Mouse (Mus musculus) granulocyte monocyte progenitor cell, adult 5-6 weeks (primary cell): ENCODE results near the gene Xlr4a. TPM values are rescaled to one million over a fixed set of nuclear protein-coding genes. Genes with fewer than 3 reads are reported as not detected.
A peak's percentile ranks its signal among the peaks of the same experiment; 100 is the strongest.
"Not testable (repeated sequence)": the region's sequence is repeated elsewhere in the genome, so short reads cannot be mapped to it uniquely, and the experiment has no call there.

ENCODE experiments used
- ATAC-seq: replicated peaks from 2 replicates; pipeline ENCODE4 v1.8.0; 2016; ENCODE audit warnings: mild to moderate bottlenecking, moderate TSS enrichment, inconsistent platforms; ENCODE audit not compliant: poor library complexity, severe bottlenecking
- total RNA-seq, 2 experiments: library from RNA; stranded (forward) in 1 of 2; stranded (reverse) in 1 of 2; fragments of 200-712, 200-1000 nt in 1 of 2; fragments of >200 nt in 1 of 2; fragmentation: Nextera tagmentation in 1 of 2; gene quantifications; 2 replicates each; pipeline ENCODE4 v1.2.3; 2014 to 2017

The Xlr4a gene
- 23.8 and 24.8 TPM in 2 replicates for total RNA-seq (2014; fragmentation: Nextera tagmentation)
- 10.9 and 14.2 TPM in 2 replicates for total RNA-seq (2017)

GRCm38 (mm10) chrX:73082267-73083055 is at the start of gene Xlr4a:
Xlr4a (minus strand) TSS chrX:73082478.
- ATAC-seq: 0 out of 2 replicates have a peak, but pooled peaks have one; percentile 14

- peak; percentile 97 for ATAC-seq
These were observed 40.9 kb upstream of the Xlr4a start for GRCm38 (mm10) chrX:73122859-73123829.

- ATAC-seq: not testable (repeated sequence)
These were observed 34.5 kb upstream of the Xlr4a start, which contains the start of gene Gm14685 for GRCm38 (mm10) chrX:73116747-73117146. Gm14685 (plus strand) TSS chrX:73117047.

- ATAC-seq: peak; percentile 25; the same call in 1 of the 2 replicates
These were observed 14.7 kb upstream of the Xlr4a start, which contains the start of gene Xlr3a for GRCm38 (mm10) chrX:73096941-73097508. Xlr3a (minus strand) TSS chrX:73097095.

GRCm38 (mm10) chrX:73066765-73067312 is 15.4 kb downstream of the Xlr4a start:
- not testable (repeated sequence) for ATAC-seq

GRCm38 (mm10) chrX:73064415-73064793 is 17.9 kb downstream of the Xlr4a start, which contains the start of gene Pnma3:
Pnma3 (plus strand) TSS chrX:73064787.
- no peak for ATAC-seq

- no peak for ATAC-seq
These were observed 18.5 kb downstream of the Xlr4a start for GRCm38 (mm10) chrX:73063512-73064414.

GRCm38 (mm10) chrX:73062323-73062722 is 20.0 kb downstream of the Xlr4a start:
- ATAC-seq: no peak

- ATAC-seq: no peak
These were observed 20.8 kb downstream of the Xlr4a start for GRCm38 (mm10) chrX:73061528-73061927.

- peak; percentile 100 for ATAC-seq
These were observed 28.3 kb downstream of the Xlr4a start for GRCm38 (mm10) chrX:73053860-73054563.

- ATAC-seq: no peak
These were observed 42.6 kb downstream of the Xlr4a start for GRCm38 (mm10) chrX:73039666-73040065.

- no peak for ATAC-seq
These were observed 43.4 kb downstream of the Xlr4a start for GRCm38 (mm10) chrX:73038831-73039230.

- no peak for ATAC-seq
These were observed 45.3 kb downstream of the Xlr4a start, which contains the start of gene Pnma5 for GRCm38 (mm10) chrX:73037003-73037402. Pnma5 (minus strand) TSS chrX:73037103.

Other genes with a start within 250 kb of the Xlr4a start
- 52.3 and 71.4 TPM in 2 replicates for gene Cetn2, start 164.1 kb downstream of the Xlr4a start, total RNA-seq (2014; fragmentation: Nextera tagmentation)
- gene Cetn2, start 164.1 kb downstream of the Xlr4a start, total RNA-seq (2017): 93.3 and 127 TPM in 2 replicates
- gene Nsdhl, start 163.9 kb downstream of the Xlr4a start, total RNA-seq (2014; fragmentation: Nextera tagmentation): 12.4 and 20.2 TPM in 2 replicates
- 15.2 and 17.9 TPM in 2 replicates for gene Nsdhl, start 163.9 kb downstream of the Xlr4a start, total RNA-seq (2017)
- gene Zfp185, start 95.1 kb downstream of the Xlr4a start, total RNA-seq (2014; fragmentation: Nextera tagmentation): not detected in 2 replicates
- gene Zfp185, start 95.1 kb downstream of the Xlr4a start, total RNA-seq (2017): not detected in 2 replicates
- gene Pnma5, start 45.4 kb downstream of the Xlr4a start, total RNA-seq (2014; fragmentation: Nextera tagmentation): not detected in 2 replicates
- not detected in 2 replicates for gene Pnma5, start 45.4 kb downstream of the Xlr4a start, total RNA-seq (2017)
- gene Pnma3, start 17.7 kb downstream of the Xlr4a start, total RNA-seq (2014; fragmentation: Nextera tagmentation): not detected in 2 replicates
- not detected in 2 replicates for gene Pnma3, start 17.7 kb downstream of the Xlr4a start, total RNA-seq (2017)
- gene Xlr3a, start 14.6 kb upstream of the Xlr4a start, total RNA-seq (2014; fragmentation: Nextera tagmentation): 1.8 and 8.5 TPM in 2 replicates
- gene Xlr3a, start 14.6 kb upstream of the Xlr4a start, total RNA-seq (2017): 4.2 and 6.0 TPM in 2 replicates
- not detected in 2 replicates for gene Gm14685, start 34.6 kb upstream of the Xlr4a start, total RNA-seq (2014; fragmentation: Nextera tagmentation)
- gene Gm14685, start 34.6 kb upstream of the Xlr4a start, total RNA-seq (2017): not detected in 2 replicates
- not detected in 2 replicates for gene Xlr5b, start 66.3 kb upstream of the Xlr4a start, total RNA-seq (2014; fragmentation: Nextera tagmentation)
- gene Xlr5b, start 66.3 kb upstream of the Xlr4a start, total RNA-seq (2017): not detected in 2 replicates
- gene DXBay18, start 67.0 kb upstream of the Xlr4a start, total RNA-seq (2014; fragmentation: Nextera tagmentation): not detected in 2 replicates
- not detected in 2 replicates for gene DXBay18, start 67.0 kb upstream of the Xlr4a start, total RNA-seq (2017)
- gene Spin2d, start 94.5 kb upstream of the Xlr4a start, total RNA-seq (2014; fragmentation: Nextera tagmentation): not detected in 2 replicates
- gene Spin2d, start 94.5 kb upstream of the Xlr4a start, total RNA-seq (2017): 1.6 TPM in 1 of 2 replicates, not detected in the other
- 1.3 and 16.8 TPM in 2 replicates for gene Xlr3b, start 109.7 kb upstream of the Xlr4a start, total RNA-seq (2014; fragmentation: Nextera tagmentation)
- 7.8 and 7.9 TPM in 2 replicates for gene Xlr3b, start 109.7 kb upstream of the Xlr4a start, total RNA-seq (2017)
- gene Xlr4b, start 131.9 kb upstream of the Xlr4a start, total RNA-seq (2014; fragmentation: Nextera tagmentation): 17.1 and 17.2 TPM in 2 replicates
- gene Xlr4b, start 131.9 kb upstream of the Xlr4a start, total RNA-seq (2017): 13.2 and 15.7 TPM in 2 replicates
- 2.3 and 5.9 TPM in 2 replicates for gene F8a, start 145.8 kb upstream of the Xlr4a start, total RNA-seq (2014; fragmentation: Nextera tagmentation)
- gene F8a, start 145.8 kb upstream of the Xlr4a start, total RNA-seq (2017): 3.9 and 4.2 TPM in 2 replicates
- gene Xlr4c, start 160.7 kb upstream of the Xlr4a start, total RNA-seq (2014; fragmentation: Nextera tagmentation): 2.9 and 13.5 TPM in 2 replicates
- gene Xlr4c, start 160.7 kb upstream of the Xlr4a start, total RNA-seq (2017): 5.9 and 8.6 TPM in 2 replicates
- not detected in 2 replicates for gene Xlr3c, start 182.9 kb upstream of the Xlr4a start, total RNA-seq (2014; fragmentation: Nextera tagmentation)
- gene Xlr3c, start 182.9 kb upstream of the Xlr4a start, total RNA-seq (2017): not detected in 2 replicates
- gene Xlr5a, start 210.5 kb upstream of the Xlr4a start, total RNA-seq (2014; fragmentation: Nextera tagmentation): not detected in 2 replicates
- gene Xlr5a, start 210.5 kb upstream of the Xlr4a start, total RNA-seq (2017): not detected in 2 replicates
- gene Xlr5c, start 210.5 kb upstream of the Xlr4a start, total RNA-seq (2014; fragmentation: Nextera tagmentation): not detected in 2 replicates
- not detected in 2 replicates for gene Xlr5c, start 210.5 kb upstream of the Xlr4a start, total RNA-seq (2017)